Mouse (Mus musculus) monocyte, adult 2 months (primary cell): ENCODE results near the gene Cyb5b.
"Not testable (repeated sequence)": the region's sequence is repeated elsewhere in the genome, so short reads cannot be mapped to it uniquely, and the experiment has no call there.

ENCODE experiments used
- DNase-seq, 2 experiments: peaks; one replicate each; pipeline ENCODE4 v3.0.0; 2022; ENCODE audit warnings: low spot score in 2 of 2, low read depth in 1 of 2

Gene Cyb5b

DNA sequence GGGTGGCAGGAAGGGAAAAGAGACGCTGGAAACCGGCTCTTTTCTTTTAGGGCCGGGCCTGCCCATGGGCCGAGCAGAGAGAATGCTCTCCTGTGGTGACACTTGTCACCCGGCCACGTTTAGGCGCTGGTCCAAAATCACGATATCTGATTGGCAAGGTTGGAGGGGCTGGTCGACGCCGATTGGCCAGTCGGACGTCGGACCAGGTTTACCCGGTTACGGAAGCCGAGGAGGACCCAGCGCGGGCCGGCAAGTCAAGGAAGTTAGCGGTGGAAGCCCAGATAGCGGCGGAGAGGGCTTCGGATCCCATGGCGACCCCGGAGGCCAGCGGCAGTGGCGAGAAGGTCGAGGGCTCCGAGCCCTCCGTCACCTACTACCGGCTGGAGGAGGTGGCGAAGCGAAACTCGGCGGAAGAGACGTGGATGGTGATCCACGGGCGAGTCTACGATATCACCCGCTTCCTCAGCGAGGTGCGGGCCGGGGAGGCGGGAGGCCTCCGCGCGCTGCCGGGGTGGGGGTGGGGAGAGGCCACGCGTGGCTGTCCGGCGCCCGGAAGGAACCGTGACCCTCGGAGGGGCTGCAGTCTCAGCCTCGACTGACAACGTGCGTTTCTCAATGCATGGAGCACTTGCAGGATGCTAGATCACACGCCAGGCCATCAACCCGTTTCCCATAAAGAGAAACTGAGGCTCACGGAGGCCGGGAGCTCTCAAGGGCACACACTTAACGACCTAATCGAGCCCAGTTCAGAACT is at the start of gene Cyb5b:
Gene Cyb5b, plus strand, starts transcription at position 237 of the 754 bp plus-strand sequence.
- DNase-seq: peak; percentile 77 to 82

DNA sequence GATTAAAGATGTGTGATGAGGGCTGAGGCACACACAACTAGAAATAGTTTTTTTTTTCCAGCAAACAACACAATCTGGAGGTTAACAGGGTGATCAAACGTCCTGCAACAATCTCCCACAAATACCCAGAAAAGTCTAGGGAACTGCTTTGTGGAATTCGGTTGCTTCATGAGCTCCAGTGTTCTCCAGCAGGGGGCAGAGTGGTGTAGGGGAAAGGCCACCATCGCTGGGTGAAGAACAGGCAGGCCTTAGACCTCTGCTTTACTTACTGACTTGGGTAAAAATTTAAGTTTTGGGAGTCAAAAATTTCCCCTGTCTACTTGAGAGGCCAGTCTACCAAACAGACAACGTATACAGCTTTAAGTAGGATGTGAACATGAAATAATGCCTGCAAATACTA is 45.9 kb upstream of the Cyb5b start:
- DNase-seq: peak in 1 of 2 experiments; percentile 20

DNA sequence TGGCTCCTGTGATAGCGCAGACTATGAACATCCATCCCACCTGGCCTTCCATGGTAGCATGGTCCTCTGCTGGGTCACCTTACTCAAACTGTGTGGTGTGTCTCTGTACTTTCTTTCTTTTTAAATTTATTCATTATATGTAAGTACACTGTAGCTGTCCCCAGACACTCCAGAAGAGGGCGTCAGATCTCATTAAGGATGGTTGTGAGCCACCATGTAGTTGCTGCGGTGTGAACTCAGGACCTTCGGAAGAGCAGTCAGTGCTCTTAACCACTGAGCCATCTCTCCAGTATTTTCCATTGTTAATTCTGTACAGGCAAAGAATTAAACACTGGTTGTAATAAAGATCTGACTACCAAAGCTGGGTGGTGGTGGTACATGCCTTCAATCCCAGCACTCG is 42.4 kb upstream of the Cyb5b start:
- DNase-seq: not testable (repeated sequence)

DNA sequence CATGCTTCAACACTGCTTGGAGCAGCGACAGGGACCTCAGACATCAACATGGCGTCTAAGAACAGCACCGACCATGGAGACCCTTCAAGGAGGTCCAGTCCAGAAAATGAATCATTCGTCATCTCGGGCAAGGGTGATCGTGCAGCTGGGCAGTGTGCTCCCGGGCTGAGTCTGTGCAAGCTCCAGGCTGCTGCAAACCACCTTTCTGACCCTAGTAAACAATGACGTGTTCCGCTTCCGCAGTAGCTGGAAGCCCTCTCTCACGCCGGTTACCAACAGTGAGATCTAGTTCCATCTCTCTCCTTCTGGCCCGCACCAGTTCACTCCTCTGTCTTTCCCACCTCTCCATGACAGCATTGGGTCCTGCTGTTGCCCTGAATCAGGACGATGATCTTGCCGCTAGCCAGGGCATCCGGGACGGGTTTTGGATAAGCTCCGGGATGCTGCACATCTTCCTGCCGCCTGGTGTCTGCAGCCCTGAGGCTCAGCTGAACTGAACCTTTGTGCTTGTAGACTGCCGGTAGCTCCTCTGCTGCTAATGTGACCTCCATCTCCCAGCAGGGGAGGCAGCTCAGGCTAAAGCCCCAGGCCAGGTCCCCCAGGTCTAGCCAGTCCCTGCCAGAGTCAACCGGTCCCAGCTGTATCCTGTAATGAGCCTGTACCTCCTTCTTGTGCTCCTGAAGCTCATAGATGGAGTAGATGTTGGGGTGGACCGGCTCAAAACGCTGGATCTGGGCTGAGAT is 41.3 kb upstream of the Cyb5b start:
- DNase-seq: no peak

DNA sequence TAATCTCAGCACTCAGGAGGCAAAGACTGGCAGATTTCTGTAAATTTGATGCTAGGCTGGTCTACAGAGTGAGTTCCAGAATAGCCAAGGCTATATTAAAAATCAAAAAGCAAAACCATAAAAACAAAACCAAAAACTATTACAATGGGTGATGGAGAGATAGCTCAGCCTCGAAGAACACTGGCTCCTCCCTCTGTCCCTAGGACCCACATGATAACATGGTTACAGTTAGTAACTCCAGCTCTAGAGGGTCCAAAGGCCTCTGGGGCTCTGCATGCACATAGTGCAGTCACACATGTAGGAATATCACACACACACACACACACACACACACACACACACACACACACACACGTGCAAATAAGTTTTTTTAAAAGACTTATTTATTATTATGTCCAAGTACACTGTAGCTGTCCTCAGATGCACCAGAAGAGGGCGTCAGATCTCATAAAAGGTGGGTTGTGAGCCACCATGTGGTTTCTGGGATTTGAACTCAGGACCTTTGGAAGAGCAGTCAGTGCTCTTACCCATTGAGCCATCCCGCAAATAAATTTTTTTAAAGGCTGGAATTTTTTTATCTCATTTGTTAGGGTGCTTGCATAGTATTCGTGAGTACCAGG is 40.5 kb upstream of the Cyb5b start:
- DNase-seq: no peak

DNA sequence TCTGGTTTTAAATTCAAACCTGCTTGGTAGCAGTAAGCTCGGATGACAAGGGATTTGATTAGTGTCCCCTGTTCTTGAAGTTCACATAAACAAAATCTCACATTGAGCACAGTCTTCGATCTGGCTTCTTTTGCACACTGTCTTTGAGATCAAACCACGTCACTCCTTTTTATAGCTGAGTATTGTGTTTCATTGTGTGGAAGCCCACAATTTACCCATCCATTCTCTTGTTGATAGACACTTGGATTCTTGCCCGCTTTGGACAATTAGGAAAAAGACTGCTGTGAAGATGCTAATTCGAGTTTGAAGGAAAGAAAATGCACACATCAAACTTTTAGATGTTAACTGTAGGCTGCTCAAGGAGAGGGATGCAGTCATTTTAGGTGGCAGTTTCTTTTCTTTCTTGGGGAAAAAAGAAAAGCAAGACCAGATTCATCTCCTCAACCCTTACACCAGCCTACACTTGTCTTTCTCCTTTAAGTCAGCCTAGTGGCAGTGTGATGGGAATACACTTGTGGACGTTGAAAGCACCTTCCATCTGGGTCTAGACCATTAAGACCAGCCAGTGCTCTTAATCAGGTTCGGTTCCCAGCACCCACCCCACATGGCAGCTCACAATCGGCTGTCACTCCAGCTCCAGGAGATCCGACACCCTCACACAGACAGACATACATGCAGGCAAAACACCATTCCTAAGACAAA is 39.7 kb upstream of the Cyb5b start:
- DNase-seq: no peak

DNA sequence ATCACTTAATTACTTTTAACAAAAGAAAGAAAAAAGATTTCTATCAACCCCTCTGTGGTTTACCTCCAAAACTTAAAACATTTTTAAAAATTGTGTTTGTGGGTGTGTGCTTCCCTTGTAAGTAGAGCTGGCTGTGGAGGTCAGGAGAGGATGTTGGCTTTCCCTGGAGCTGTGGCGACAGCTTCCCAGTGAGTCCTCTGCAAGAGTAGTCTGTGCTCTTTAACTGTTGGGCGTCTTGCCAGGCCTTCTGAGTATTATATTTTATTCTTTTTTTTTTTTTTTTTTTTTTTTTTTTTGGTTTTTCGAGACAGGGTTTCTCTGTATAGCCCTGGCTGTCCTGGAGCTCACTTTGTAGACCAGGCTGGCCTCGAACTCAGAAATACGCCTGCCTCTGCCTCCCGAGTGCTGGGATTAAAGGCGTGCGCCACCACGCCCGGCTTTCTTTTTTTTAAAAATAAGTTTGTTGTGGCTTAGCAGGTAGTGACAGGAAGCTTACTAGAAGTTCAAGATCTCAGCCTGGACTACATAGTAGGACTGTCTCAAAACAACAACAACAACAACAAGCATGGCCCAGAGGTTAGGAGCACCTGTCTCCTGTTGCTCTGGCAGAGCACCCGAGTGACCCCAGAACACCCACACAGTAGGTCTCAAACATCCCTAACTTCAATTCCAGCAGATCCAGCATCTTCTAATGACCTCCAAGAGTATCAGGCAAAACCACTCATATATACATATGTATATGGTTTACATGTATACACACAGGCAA is 38.9 kb upstream of the Cyb5b start:
- no peak for DNase-seq

DNA sequence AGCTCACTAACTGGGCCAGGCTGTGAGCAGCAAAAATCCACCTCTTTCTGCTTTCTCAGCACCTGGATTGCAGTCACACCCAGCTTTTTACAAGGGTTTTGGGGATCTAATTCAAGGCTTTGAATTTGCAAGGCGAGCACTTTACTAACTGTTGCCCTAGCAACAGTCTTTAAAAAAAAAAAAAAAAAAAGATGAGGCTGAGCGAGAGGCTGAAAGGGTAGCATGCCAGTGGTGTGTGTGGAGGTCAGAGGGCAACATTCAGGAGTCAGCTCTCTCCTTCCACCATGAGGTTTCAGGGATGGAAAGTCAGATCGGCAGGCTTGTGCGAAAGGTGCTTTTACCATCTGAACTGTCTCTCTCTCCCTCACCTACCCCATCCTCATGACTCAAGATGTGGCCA is 37.2 kb upstream of the Cyb5b start:
- DNase-seq: no peak

DNA sequence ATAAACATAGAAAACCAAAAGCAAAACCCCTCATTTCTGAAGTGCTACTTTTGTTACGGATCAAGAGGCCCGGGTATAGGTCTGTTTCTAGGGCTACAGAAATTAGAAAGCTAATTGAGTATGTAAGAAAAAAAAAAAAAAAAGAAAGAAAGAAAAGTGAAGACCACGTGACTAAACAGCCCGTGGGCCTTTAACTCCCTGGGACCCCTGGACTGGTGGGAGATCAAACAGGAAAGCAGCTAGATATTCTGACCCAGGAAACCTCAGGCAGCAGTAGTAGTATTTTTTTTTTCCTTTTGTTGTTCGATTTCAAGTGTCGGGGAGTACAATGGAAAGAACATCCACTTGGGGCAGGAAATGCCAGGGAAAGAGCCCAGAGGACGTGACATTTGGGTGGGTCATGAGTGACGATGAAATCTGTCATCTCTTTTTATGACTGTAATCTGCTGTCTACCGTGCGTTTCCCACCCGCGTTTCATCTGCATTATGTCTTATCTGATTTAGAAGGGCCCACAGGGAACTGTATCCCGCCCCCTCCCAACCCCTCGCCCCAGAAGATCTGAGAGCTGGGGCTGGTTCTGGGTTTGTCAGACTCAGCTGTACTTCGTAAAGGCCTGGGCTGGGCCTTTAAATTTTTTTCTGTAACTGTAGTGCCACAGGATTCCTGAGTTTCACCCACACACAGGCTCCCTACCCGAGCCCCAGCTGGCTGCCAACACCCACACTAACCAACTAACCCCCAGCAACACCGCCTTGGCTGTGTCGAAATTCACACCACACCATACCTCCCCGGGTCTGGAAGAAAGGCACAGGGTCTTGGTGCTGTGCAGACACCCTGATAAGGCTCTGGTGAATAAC is 36.1 kb upstream of the Cyb5b start:
- DNase-seq: no peak

DNA sequence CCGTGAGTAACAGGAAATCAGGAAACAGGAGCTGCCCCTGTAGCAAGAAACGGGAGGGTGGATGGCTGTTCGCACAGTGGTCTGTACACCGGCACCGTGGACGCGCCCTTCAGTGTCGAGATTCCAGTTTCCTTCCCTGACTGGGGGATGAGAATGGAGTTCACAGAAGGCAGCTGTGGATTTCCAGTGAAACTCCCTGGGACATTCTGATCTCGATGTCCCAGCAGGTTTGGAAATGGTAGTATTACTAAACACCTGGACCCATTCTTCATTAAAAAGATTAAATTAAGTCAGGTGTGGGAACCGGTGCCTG is 35.5 kb upstream of the Cyb5b start:
- no peak for DNase-seq

DNA sequence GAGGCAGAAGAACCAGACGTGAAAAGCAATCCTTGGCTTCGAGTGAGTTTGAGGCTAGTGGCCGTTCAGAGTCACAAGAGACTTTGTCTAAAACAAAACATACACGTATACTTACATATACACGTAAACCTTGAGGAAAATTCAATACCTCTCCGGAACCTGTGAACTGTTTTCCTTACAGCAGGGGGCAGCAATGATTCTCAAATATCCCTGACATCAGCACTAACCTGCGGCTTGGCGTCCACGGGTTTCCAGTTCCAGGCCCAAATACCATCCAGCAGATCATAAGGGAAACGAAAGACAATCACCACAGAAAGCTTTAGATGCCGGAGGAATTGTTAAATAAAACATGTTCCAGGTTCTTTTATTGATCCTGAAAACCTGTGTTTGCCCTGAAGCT is 34.4 kb upstream of the Cyb5b start:
- DNase-seq: peak in 1 of 2 experiments; percentile 40

DNA sequence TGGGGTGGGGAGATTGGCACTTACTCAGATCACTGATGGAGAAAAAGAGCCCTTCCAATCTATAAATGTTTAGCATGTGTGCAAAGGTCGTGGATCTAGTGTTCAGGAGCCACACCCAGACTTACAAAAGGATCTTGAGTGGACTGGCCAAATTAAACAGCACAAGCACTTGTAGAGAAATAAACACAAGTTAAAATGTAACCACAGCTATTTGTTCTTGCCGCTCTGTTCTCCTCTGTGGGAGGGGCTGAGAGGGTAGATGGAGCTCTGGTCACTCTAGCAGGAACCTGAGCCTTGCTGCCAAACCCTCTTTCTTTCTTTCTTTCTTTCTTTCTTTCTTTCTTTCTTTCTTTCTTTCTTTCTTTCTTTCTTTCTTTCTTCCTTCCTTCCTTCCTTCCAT is 33.4 kb upstream of the Cyb5b start:
- no peak for DNase-seq

DNA sequence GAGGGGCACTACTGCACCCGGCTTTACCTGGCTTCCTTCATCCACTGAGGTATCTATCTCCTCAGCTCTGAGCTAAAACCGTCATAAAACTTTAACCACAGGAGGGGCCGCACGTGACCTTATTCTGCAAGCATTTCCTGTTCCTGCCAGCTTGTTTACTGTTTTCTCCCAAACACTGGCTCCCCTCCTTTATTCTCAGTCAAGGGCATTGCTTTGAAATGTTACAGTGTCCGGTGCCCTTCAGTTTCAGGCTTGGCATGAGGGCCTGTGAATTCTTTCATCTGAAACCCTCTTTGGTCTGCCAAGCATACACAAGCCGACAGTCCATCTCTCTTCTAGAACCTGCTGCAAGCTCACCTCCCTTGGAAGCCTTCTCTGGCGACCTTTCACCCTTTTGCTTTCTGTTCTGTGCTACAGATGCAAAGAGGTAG is 31.6 kb upstream of the Cyb5b start:
- no peak for DNase-seq

DNA sequence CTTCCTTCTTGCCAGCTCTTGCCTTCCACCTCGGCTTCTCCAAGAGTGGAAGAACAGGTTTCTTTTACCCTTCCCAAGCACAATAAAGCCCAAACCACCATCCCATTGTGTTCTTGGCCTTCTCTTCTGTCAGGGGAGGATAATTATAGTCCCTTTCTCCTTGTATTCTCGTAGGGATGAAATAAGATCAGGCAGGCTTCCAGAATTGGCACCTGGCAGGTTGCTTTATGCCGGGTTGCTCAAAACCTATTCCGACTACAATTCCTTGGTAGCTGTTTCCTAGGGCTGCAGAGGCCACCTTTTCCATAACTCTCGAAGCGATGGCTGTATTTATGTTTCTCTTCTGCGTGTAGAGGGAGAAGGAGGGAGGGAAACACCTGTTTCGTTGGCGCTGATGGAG is 31.0 kb upstream of the Cyb5b start:
- DNase-seq: no peak

DNA sequence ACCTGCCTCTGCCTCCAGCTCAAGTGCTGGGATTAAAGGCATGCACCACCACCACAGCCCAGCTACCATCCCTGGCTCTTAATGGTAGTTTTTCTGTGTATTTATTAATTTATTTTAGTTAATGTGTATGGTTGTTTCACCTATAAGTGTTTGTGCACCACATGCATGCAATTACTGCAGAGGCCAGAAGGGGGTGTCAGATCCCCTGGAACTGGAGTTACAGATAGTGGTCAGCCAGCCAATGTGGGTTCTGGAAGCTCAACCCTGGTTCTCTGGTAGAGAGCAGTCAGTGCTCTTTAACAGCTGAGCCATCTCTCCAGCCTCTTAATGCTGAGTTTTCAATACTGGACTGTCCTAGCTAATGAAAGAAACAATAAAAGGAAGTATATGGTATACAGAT is 29.6 kb upstream of the Cyb5b start:
- no peak for DNase-seq

DNA sequence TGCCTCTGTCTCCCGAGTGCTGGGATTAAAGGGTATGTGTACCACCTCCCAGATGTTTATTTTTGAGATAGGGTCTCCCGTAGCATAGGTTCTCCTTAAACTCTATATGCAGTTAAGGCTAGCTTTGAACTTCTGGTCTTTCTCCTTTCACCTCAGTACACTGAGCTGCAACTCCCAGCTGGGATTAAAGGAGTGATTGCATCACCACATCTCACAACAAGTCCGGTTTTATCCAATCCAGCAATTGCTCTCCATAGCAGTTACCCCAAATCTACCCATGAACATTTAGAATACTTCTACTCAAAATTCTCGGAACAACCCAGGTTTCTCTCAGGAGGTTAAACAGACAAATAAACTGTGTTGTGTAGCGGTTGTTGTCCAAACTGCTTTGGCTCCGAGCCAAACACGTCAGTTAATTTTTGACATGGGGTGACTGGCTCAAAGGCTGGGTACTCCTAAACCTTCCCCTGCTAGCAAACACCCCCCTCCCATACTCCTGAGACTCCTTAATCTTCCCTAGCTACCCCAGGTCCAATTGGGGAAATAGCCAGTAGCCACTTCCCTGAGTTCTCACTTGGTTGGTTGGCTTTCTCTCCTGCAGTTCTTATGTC is 28.7 kb upstream of the Cyb5b start:
- no peak for DNase-seq

DNA sequence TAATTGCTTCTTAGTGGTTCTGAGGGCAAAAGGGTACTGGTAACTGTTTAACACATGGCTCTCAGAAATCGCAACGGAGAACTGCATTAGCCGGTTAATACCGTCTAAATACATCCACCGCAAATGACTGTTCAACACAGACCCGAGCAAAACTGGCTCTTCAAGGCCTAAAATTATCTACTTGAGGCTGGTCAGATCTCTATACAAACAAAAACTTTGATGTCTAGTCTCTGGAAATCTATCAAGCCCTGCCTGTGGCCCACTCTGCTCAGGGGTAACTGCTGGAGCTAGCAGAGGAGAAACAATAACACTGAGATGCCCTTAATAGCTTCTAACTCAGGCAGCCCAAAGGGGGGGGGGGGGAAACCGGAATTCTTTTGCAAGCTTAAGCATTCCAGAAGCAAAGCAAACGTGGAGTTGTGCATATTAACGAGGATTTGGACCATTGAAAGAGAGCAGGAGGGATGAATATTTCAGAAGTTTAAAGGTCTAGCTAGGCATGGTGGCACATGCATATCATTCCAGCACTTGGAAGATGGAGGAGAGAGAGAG is 27.3 kb upstream of the Cyb5b start:
- DNase-seq: no peak

DNA sequence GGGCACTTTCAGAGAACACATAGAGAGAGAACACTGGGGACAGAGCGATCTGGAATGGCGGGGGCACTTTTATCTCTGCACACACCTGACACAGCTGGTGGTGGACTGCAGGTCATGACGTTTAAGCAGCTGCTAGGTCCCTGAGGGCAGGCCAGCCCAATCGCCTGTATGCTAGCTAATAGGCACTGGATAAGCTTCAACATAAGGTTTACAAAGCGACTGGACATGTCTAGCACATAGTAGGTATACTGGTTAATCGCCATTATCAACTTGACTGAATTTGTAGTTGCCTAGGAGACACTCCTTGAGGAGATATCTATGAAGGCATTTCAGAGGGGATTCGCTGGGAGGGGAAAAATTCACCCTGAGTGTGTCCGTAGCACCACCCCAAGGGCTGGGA is 26.1 kb upstream of the Cyb5b start:
- DNase-seq: no peak
